Mouse (Mus musculus) E14TG2a.4 (cell line): ENCODE measurements around the gene Nf2.

Experiments used
- CTCF ChIP-seq: conservative IDR thresholded peaks from 2 replicates; pipeline ENCODE4 v1.5.1; 2014; ENCODE audit warnings: low read length
- NANOG ChIP-seq: IDR thresholded peaks from 2 replicates; pipeline ENCODE4 v1.6.1; 2014; ENCODE audit warnings: borderline replicate concordance, low read length, mixed read lengths
- POU5F1 ChIP-seq: IDR thresholded peaks from 2 replicates; pipeline ENCODE4 v1.6.1; 2014; ENCODE audit warnings: low read length, borderline replicate concordance

DNA sequence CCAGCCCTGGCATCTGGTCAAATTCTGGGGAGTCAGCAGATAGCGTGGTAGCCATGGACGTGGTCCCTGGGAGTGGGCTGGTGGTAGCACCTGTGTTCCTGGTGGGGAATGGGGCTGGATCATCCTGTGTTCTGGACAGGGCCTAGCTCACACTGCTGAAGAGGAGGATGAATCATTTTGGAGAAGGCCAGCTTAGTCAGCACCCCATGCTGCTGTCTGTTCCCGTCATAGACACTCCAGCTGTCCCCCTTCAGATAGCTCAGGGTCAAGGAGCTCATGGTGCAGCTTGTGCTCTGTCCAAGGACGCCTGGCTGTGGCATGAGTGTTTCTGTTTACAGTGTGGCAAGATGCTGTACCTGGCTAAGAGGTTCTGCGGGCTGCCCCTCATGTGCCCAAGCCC is 130.8 kb downstream of the Nf2 start:
- no peak for TF ChIP-seq CTCF
- no peak for TF ChIP-seq POU5F1
- TF ChIP-seq NANOG, result no peak
